Mouse (Mus musculus) olfactory bulb, adult 2 months (tissue): ENCODE results near the gene Wars2. TPM values are rescaled to one million over a fixed set of nuclear protein-coding genes. Genes with fewer than 3 reads are reported as not detected.

Source experiments
- H3K27ac ChIP-seq: fragments of 200-500 bp; 2 replicates; pipeline ENCODE4 v1.5.1; 2012; ENCODE audit warnings: low read depth, low read length; ENCODE audit not compliant: insufficient read depth
- H3K4me1 ChIP-seq: fragments of 200-500 bp; 2 replicates; pipeline ENCODE4 v1.6.1; 2012; ENCODE audit warnings: low read length; ENCODE audit not compliant: control insufficient read depth, insufficient read depth
- H3K4me3 ChIP-seq: fragments of 200-500 bp; 2 replicates; pipeline ENCODE4 v1.5.1; 2012; ENCODE audit warnings: mild to moderate bottlenecking, low read depth, low read length, moderate library complexity; ENCODE audit not compliant: insufficient read depth
- CTCF ChIP-seq: fragments of 200-500 bp; IDR thresholded peaks from 2 replicates; pipeline ENCODE4 v1.5.1; 2012; ENCODE audit warnings: low read depth, mild to moderate bottlenecking, low read length, moderate library complexity; ENCODE audit not compliant: insufficient read depth
- POLR2A ChIP-seq: fragments of 200-500 bp; IDR thresholded peaks from 2 replicates; pipeline ENCODE4 v1.6.1; 2012; ENCODE audit warnings: mild to moderate bottlenecking, low read depth, low read length, moderate library complexity; ENCODE audit not compliant: insufficient read depth
- WGBS: fragments of 180-500 bp; shearing (Covaris S2); methylation state at CpG from one replicate; pipeline ENCODE4 v1.1.7; 2018; 5-methylcytosine and 5-hydroxymethylcytosine counted together
- polyA plus RNA-seq: library from polyadenylated mRNA; stranded (reverse); fragments of >200 nt; gene quantifications from 2 replicates; pipeline ENCODE4 v1.2.4, GENCODE M21; 2012; ENCODE audit warnings: low replicate concordance; ENCODE audit not compliant: missing spikeins, insufficient read depth, insufficient read length

Wars2 gene
- polyA plus RNA-seq, 1 experiment: not detected

DNA sequence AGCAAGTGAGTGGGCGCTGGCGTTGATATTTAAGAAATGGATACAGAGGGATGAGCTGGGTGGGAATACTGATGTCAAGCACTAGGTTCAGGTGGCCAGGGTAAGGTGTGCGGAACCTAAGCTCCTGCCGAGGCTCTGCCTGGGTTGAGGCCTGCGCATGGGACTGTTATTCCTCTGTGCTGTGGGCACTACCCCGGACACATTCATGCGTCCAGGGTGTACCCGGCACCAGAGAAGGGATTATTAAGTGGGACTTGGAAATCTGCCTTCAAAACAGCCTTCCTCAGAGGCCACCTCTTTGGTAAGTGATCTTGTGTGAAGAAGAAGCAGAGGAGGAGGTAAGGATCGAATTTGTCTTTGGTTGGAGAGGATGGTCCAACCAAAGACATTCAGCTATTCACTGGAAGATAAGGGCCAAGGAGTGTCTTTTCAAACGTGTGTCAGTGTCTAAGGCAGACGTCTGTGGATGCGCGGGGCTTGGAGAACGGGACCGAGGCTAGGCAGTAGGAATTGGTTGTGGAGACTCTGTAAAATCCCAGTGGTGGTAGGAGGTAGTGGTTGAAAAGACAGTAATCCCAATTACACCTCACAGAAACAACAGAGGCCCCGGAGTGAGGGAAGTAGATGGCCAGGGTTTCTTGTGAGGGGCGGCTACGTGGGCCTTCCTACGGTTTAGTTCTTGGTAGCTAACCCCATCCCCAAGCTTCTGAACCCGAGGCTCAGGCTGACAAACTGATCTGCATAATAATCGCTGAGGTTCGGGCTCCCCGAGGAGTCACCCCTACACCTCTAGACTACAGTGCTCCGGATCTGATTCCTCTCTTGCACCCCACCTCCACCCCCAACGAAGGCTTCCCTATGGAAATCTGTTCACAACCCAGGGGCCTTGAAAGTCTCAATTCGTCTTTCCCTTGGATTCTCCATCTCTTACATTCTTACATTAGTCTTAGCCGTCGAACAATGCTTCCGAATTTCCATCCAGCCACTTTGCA, 117.0 kb downstream of the Wars2 start:
- Histone ChIP-seq H3K4me3 (no peak overlapping the region), H3K4me1 (peaks cover 8% of the 10 kb centered on the region; the same call in 1 of the 2 replicates), H3K27ac (no peak overlapping the region)
- TF ChIP-seq POLR2A (no peak), CTCF (no peak)
- WGBS: 8% methylated on average over 29 of the region's 29 CpGs

DNA sequence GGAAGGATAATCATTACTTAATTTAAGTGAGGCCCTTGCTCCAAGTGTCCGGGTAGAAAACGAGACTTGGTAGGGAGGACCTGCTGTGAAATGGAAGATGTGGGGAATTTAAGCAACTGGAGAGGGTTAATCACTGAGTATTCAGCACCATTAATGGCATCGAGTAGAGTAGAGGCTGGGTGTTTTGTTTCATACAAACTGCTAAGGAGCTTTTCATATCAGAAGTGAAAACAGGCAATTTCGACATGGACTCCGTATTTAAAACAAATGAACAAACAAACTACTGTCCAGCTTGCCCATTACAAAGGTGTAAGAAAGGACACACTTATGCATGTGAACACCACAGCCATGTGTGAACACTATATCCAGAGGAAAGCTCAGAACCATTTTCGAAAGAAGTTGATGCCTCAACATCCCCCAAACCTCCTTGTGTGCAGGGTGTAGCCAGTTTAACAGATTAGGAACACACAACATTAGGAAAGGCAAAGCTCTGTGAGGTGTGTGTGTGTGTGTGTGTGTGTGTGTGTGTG, 118.9 kb downstream of the Wars2 start:
- TF ChIP-seq POLR2A: no peak
- no peak for TF ChIP-seq CTCF
- WGBS: 6% methylated on average over 6 of the region's 6 CpGs
- Histone ChIP-seq H3K27ac (no peak overlapping the region), H3K4me3 (no peak overlapping the region), H3K4me1 (no peaks in the 10 kb centered on the region)

DNA sequence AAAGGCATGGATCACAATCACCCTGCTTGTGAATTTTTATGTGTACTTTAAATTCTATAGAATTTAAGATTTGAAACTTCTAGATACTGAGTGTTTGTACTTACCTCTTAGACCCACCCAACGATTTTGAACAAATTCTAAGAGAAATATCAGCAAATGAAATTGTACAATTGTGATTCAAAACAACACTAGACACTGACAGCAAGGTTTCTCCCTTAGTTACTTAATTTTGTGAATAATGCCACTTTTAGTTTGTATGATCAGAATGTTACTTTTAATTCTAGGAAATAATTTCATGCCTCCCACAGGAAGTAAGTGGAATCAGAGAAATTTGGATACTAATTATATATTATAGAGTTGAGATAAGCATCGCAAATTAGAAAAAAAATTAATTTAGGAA, 119.5 kb downstream of the Wars2 start:
- Histone ChIP-seq H3K4me1 (no peaks in the 10 kb centered on the region), H3K27ac (no peak overlapping the region), H3K4me3 (no peak overlapping the region)
- 30% methylated on average over 2 of the region's 2 CpGs for WGBS
- TF ChIP-seq CTCF (no peak), POLR2A (no peak)

DNA sequence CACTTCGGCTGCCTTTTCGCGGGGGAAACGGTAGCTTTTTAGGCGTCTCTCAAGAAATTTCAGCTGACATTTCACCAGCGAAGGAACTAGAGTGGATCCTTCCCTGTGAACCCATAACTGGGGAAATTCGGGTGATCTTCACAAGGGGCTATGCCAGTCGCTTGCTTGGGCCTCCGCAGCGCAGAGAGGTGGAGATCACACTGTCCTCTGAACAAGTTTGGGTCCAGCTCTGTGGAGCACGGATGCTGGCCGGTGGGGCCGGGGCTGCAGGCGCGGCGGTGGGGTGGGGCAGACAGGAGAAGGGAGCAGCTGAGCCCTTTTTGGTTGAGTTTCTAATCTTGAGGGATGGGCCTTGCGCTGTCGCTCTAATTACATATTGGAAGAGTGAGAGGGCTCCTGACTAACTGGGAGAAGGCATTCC, 120.5 kb downstream of the Wars2 start:
- no peak overlapping the region for H3K27ac ChIP-seq
- H3K4me1 ChIP-seq: no peaks in the 10 kb centered on the region
- 6% methylated on average over 18 of the region's 18 CpGs for WGBS
- TF ChIP-seq CTCF: no peak
- no peak for TF ChIP-seq POLR2A
- no peak overlapping the region for H3K4me3 ChIP-seq

DNA sequence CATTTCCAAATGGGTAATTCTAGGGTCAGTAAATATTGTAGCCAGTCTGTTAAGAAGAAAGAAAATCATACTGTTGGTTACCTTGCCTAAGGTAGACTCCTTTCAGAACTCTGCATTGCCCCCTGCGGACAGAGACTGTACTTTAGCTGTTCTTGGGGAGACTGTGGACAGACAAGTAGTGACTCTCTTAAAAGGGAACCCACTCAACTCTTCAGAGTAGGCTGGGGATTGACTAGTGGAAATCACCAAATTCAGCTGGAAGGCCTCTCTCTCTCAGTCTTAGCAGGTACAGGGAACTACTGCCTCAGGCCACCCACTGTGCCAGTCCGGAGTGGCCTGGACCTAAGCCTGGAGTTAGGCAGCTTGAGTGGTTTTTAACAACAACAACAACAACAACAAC, 121.1 kb downstream of the Wars2 start:
- Histone ChIP-seq H3K4me3 (no peak overlapping the region), H3K27ac (no peak overlapping the region), H3K4me1 (no peaks in the 10 kb centered on the region)
- WGBS: 18% methylated on average over 2 of the region's 2 CpGs
- TF ChIP-seq CTCF (no peak), POLR2A (no peak)

DNA sequence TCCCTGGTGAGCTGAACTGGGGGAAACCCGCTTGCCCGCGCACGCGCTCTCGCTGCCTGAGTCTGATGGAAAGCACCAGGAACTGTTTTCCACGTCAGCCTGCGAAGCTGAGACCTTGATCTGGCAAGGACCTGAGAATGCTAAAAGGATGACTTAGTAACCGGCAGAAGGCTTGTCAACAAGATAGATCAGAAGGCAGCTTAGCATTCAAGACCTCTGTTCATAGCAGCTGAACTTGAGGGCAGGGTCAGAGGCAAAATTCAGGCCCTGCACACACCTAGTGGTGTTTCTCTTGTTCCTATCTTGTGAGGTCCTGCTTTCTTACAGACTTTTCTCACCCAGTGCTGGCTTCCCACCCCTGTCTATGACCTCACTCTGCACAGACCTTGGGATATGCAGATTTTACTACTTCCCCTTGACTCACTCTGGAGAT, 122.6 kb downstream of the Wars2 start:
- H3K27ac ChIP-seq: no peak overlapping the region
- H3K4me1 ChIP-seq: no peaks in the 10 kb centered on the region
- no peak for TF ChIP-seq CTCF
- no peak for TF ChIP-seq POLR2A
- 39% methylated on average over 9 of the region's 9 CpGs for WGBS
- H3K4me3 ChIP-seq: no peak overlapping the region

DNA sequence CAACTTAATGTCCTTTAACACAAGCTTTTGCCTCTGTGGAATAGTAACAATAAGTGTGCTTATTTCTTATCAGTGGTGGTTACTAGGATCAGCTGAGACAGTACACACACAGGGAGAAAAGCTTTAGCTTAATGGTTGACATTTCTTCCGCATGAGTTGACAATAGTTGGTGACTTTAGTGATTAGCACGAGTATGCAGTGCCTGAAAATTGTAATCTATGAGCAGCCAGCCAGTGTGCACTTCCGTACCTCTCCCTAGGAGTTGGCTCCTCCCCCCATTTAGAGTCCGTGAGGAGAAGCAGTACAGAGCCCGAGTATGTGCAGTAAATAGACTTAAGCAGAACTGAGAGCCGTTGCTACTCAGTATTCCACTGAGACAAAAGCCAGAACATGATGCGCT, 123.8 kb downstream of the Wars2 start:
- H3K4me3 ChIP-seq: no peak overlapping the region
- no peaks in the 10 kb centered on the region for H3K4me1 ChIP-seq
- WGBS: 19% methylated on average over 7 of the region's 7 CpGs
- TF ChIP-seq POLR2A (no peak), CTCF (no peak)
- H3K27ac ChIP-seq: no peak overlapping the region

DNA sequence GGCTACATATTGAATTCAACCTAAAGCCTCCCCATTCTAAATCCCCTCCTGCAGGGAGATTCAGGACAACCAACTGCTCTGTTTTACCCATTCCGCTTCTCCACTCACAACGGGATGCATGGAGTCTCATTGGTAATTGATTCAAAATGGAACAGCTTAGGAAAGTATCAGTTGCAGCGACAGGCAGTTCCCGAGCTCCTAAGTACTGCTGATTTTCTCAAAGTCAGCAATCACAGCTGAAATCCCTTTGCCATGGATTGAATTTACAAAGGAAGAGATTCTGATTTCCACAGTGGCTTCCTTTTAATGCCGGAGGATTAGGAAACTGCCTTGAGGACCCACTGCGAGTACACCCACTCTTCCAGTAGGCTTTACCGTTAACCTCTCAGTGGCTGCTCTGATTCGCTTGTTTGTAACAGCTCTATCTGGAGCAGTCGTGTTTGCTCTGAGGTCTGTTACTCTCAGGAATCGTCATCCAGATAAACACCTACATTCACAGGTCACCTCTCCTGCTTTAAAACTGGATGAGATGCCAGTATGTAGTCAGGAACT, 126.0 kb downstream of the Wars2 start:
- TF ChIP-seq CTCF (no peak), POLR2A (no peak)
- 32% methylated on average over 10 of the region's 10 CpGs for WGBS
- H3K4me1 ChIP-seq: no peaks in the 10 kb centered on the region
- H3K27ac ChIP-seq: no peak overlapping the region
- no peak overlapping the region for H3K4me3 ChIP-seq
